Mouse (Mus musculus) CH12.LX (cell line): ENCODE measurements around the gene Plekha6.

ENCODE experiments used
- CTCF ChIP-seq, 2 experiments: IDR thresholded peaks in 1 of 2; conservative IDR thresholded peaks in 1 of 2; 2 replicates each; pipeline ENCODE4 v1.5.1; 2011 to 2012; ENCODE audit warnings: low read depth in 2 of 2, low read length in 2 of 2, improper control_type of control experiment in 1 of 2, inconsistent platforms in 1 of 2, mild to moderate bottlenecking in 1 of 2, moderate library complexity in 1 of 2
- HCFC1 ChIP-seq: IDR thresholded peaks from 2 replicates; pipeline ENCODE4 v1.6.1; 2012; ENCODE audit warnings: low read depth, mild to moderate bottlenecking, inconsistent platforms, low read length, improper control_type of control experiment
- MYC ChIP-seq: IDR thresholded peaks from 2 replicates; pipeline ENCODE4 v1.6.1; 2011; ENCODE audit warnings: low read depth, mild to moderate bottlenecking, improper control_type of control experiment, low read length
- POLR2A ChIP-seq: IDR thresholded peaks from 2 replicates; pipeline ENCODE4 v1.6.1; 2011; ENCODE audit warnings: low read depth, mild to moderate bottlenecking, improper control_type of control experiment, low read length
- SMC3 ChIP-seq: IDR thresholded peaks from 2 replicates; pipeline ENCODE4 v1.6.1; 2011; ENCODE audit warnings: low read depth, low read length, improper control_type of control experiment
- TBP ChIP-seq: conservative IDR thresholded peaks from 2 replicates; pipeline ENCODE4 v1.6.1; 2011; ENCODE audit warnings: low read depth, low read length, improper control_type of control experiment
- TCF12 ChIP-seq: IDR thresholded peaks from 2 replicates; pipeline ENCODE4 v1.6.1; 2014; ENCODE audit warnings: low read depth, mild to moderate bottlenecking, inconsistent platforms, low read length, improper control_type of control experiment

DNA sequence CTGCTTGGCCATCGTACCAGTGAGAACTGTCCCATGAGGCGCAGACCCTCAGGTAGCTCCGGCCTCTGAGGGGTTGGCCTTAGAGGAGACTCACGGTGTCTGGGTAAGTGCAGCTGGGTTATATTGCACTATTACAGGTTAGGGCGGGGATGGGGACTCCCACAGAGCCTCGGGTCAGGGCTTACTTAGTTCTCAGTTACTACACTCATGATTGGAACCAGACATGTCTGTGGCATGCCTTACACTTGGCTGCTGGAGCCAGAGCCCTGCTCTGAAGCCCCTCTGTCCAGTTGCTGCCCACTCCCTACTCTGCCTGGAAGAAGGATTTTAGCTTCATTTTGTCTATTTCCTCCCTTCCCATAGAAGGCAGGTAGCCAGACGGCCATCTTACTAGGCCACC lies 49.1 kb downstream of the Plekha6 start:
- TF ChIP-seq CTCF (conservative IDR thresholded peaks at IDR 0.05 in 1 of 2, IDR thresholded peaks at IDR 0.05 in 1 of 2; ENCODE audit: low read depth in 2 of 2, low read length in 2 of 2), result no peak
- no peak for TF ChIP-seq TCF12
- no peak for TF ChIP-seq TBP
- no peak for TF ChIP-seq POLR2A
- TF ChIP-seq MYC, result no peak
- no peak for TF ChIP-seq HCFC1
- TF ChIP-seq SMC3, result no peak
